Mouse (Mus musculus) forebrain, embryonic 13.5 days (tissue): ENCODE measurements at regions not wholly inside any gene's neighbourhood (a gene's known extent, or its start where the extent isn't known, plus 50 kb on each side); places are given as distances from the start of the nearest gene placed in this dataset.
A peak's percentile ranks its signal among the peaks of the same experiment; 100 is the strongest.

Source experiments
- ATAC-seq: fragments of 200-750 bp; cut with Nextera tagmentation; 2 replicates; pipeline ENCODE4 v1.8.0; 2017
- H3K27ac ChIP-seq: fragments of 300-500 bp; sonication (generic); 2 replicates; pipeline ENCODE4 v1.5.1; 2015; ENCODE audit warnings: inconsistent platforms, mild to moderate bottlenecking, moderate library complexity
- H3K27me3 ChIP-seq: fragments of 300-500 bp; sonication (generic); 2 replicates; pipeline ENCODE4 v1.6.1; 2015; ENCODE audit warnings: mild to moderate bottlenecking, inconsistent platforms
- H3K36me3 ChIP-seq: fragments of 300-500 bp; sonication (generic); 2 replicates; pipeline ENCODE4 v1.6.1; 2015; ENCODE audit warnings: mild to moderate bottlenecking, inconsistent platforms; ENCODE audit not compliant: poor library complexity, severe bottlenecking
- H3K4me1 ChIP-seq: fragments of 300-500 bp; sonication (generic); 2 replicates; pipeline ENCODE4 v1.6.1; 2015; ENCODE audit warnings: inconsistent platforms
- H3K4me2 ChIP-seq: fragments of 300-500 bp; sonication (generic); 2 replicates; pipeline ENCODE4 v1.6.1; 2015; ENCODE audit warnings: inconsistent platforms, mild to moderate bottlenecking, moderate library complexity
- H3K4me3 ChIP-seq: fragments of 300-500 bp; sonication (generic); 2 replicates; pipeline ENCODE4 v1.5.1; 2015; ENCODE audit warnings: mild to moderate bottlenecking, inconsistent platforms
- H3K9ac ChIP-seq: fragments of 300-500 bp; sonication (generic); 2 replicates; pipeline ENCODE4 v1.6.1; 2015; ENCODE audit warnings: mild to moderate bottlenecking, inconsistent platforms
- H3K9me3 ChIP-seq: fragments of 300-500 bp; sonication (generic); replicated peaks from 2 replicates; pipeline ENCODE4 v1.6.1; 2016; ENCODE audit warnings: inconsistent platforms
- WGBS: fragments of 180-500 bp; shearing (Covaris S2); methylation state at CpG from one replicate; pipeline ENCODE4 v1.1.7; 2015; 5-methylcytosine and 5-hydroxymethylcytosine counted together

DNA sequence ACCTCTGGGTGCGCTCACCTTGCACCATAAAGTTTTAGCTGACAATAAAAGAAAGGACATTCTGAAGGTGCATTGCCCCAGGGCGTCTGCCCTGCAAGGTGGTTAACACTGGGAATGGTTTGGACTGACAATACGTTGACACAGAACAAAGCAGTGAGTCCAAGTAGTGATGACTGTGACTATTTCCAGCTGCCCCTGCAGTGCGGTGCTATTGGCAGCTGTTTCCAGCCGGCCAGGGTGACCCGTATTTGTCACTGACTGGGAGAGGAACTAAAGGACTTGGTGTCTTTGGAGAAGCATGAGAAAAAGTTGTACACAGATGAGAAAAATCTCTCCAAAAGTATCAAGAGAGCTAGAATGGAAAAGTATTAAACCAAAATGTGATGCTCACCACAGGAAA is 52.0 kb upstream of the Vtcn1 start:
- Histone ChIP-seq H3K4me2 (no peak overlapping the region), H3K4me1 (peaks cover 4% of the 10 kb centered on the region; the same call in 1 of the 2 replicates), H3K27me3 (no peaks in the 10 kb centered on the region), H3K9me3 (no peaks in the 10 kb centered on the region), H3K36me3 (no peaks in the 10 kb centered on the region), H3K4me3 (no peak overlapping the region), H3K27ac (no peak overlapping the region), H3K9ac (no peak overlapping the region)
- WGBS, result 65% methylated on average over 6 of the region's 6 CpGs
- ATAC-seq, result no peak

DNA sequence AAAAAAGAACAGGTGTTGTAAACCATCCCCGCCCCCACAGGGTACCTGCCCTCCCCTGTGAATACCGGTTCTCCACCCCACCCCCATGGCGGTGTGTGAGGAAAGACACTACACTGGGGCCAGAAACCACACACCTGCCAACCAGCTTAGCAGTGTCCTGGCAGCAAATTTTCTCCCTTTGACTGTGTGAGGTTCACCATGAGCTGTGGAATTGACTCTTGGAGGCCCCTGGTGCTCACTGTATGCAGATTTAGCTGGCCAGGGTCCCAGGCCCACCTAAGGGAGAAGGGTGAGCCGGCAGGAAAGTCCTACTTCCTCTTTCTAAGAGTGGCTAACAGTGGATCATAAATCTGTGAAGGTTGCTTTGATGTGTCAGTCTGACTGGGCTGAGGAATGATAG is 53.9 kb upstream of the Vtcn1 start:
- Histone ChIP-seq H3K27ac (no peak overlapping the region), H3K9me3 (no peaks in the 10 kb centered on the region), H3K9ac (no peak overlapping the region), H3K4me2 (no peak overlapping the region), H3K36me3 (no peaks in the 10 kb centered on the region), H3K27me3 (no peaks in the 10 kb centered on the region), H3K4me1 (peaks cover 5% of the 10 kb centered on the region; the same call in 1 of the 2 replicates), H3K4me3 (no peak overlapping the region)
- WGBS, result 89% methylated on average over 4 of the region's 4 CpGs
- no peak for ATAC-seq

DNA sequence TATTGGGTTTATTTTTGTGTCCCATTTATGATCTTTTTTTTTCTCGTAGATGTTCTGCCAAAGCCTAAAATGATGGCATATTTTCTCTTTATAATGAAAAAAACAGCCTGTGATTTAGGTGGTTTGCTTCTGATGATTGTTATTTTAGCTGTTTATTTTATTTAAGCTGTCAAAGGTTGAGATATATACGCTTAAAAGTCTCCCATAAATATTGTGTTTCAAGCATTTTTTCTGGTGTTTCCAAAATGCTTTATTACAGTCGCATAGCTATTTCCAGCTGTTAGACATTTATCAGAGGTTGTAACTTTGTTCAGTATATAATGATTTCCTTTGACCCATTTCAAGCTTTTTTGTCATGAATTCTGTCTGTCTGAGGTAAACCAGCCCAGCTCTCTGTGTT is 54.4 kb upstream of the Vtcn1 start:
- 93% methylated on average over 3 of the region's 3 CpGs for WGBS
- H3K4me2 ChIP-seq, result no peak overlapping the region

DNA sequence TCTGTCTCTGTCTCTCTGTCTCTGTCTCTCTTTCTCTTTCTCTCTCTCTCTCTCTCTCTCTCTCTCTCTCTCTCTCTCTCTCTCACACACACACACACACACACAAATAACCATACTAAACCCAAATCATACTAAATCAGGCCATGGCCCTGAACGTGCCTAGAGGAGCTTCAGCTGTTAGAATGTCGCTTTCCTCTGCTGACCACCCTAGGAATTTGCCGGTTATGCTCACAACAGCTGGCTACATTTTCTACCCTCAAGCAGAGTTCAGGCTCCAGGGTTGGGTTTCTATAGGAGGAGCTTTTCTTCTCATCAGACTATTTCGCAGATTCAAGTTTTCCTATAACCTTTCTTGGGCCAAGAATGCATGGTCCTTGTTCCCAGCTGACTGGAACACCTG is 56.1 kb upstream of the Vtcn1 start:
- 92% methylated on average over 4 of the region's 4 CpGs for WGBS
- Histone ChIP-seq H3K36me3 (no peaks in the 10 kb centered on the region), H3K9ac (no peak overlapping the region), H3K4me2 (no peak overlapping the region), H3K27me3 (no peaks in the 10 kb centered on the region), H3K4me3 (no peak overlapping the region), H3K4me1 (peaks cover 5% of the 10 kb centered on the region; the same call in 1 of the 2 replicates), H3K27ac (no peak overlapping the region), H3K9me3 (no peaks in the 10 kb centered on the region)
- ATAC-seq, result no peak

More for the DNA sequence above, 54.4 kb upstream of the Vtcn1 start:
- no peaks in the 10 kb centered on the region for H3K27me3 ChIP-seq
- no peak overlapping the region for H3K9ac ChIP-seq
- H3K9me3 ChIP-seq, result no peaks in the 10 kb centered on the region
- no peaks in the 10 kb centered on the region for H3K36me3 ChIP-seq
- H3K4me1 ChIP-seq, result peaks cover 5% of the 10 kb centered on the region; the same call in 1 of the 2 replicates
- no peak overlapping the region for H3K4me3 ChIP-seq
- ATAC-seq, result no peak
- H3K27ac ChIP-seq, result no peak overlapping the region

DNA sequence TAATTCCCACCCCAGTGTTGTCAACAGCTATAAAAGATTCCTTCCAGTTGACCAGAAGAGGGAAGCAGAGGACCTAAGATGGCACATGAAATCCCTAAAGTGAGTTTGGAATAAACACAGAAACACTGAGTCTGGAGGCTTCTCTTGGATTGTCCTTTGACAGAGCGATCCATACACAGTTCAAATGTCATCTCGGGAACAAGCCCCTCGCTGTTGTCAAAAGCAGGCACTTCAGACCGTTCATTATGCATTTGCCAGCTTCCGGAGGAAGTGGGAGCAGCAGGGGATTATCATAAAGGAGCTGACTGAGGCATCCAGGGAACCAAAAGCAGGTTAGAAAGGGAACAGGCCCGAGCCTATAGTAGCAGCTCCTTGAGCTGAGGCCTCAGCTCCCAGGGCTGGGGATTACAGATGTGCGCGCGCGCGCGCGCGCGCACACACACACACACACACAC is 57.1 kb upstream of the Vtcn1 start:
- Histone ChIP-seq H3K4me1 (peaks cover 5% of the 10 kb centered on the region; the same call in 1 of the 2 replicates), H3K4me2 (peak overlapping the region; percentile 22), H3K36me3 (no peaks in the 10 kb centered on the region), H3K9me3 (no peaks in the 10 kb centered on the region), H3K9ac (no peak overlapping the region), H3K4me3 (no peak overlapping the region), H3K27me3 (no peaks in the 10 kb centered on the region), H3K27ac (no peak overlapping the region)
- peak; percentile 66 for ATAC-seq
- WGBS, result 30% methylated on average over 15 of the region's 15 CpGs

DNA sequence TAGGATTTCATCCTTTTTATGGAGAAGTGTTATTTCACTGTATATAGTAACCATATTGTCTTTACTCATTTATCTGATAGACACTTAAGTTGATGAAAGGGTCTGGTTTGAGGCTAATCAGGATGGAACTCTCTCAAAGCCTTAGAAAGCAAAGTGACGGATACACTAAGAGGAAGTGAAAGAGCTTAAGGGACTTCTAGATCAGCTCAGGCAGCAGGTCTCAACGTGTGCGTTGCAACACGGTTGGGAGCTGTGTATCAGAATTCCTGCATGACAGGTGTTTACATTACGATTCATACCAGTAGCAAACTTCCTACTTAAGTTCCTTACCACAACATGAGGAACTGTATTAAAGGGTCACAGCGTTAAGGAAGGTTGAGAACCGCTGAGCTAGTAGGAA is 59.9 kb upstream of the Vtcn1 start:
- no peaks in the 10 kb centered on the region for H3K36me3 ChIP-seq
- H3K27me3 ChIP-seq, result no peaks in the 10 kb centered on the region
- WGBS, result 86% methylated on average over 7 of the region's 7 CpGs
- no peak for ATAC-seq
- H3K27ac ChIP-seq, result no peak overlapping the region
- H3K9ac ChIP-seq, result no peak overlapping the region
- H3K9me3 ChIP-seq, result no peaks in the 10 kb centered on the region
- no peak overlapping the region for H3K4me3 ChIP-seq
- H3K4me1 ChIP-seq, result peaks cover 5% of the 10 kb centered on the region; the same call in 1 of the 2 replicates
- H3K4me2 ChIP-seq, result no peak overlapping the region

DNA sequence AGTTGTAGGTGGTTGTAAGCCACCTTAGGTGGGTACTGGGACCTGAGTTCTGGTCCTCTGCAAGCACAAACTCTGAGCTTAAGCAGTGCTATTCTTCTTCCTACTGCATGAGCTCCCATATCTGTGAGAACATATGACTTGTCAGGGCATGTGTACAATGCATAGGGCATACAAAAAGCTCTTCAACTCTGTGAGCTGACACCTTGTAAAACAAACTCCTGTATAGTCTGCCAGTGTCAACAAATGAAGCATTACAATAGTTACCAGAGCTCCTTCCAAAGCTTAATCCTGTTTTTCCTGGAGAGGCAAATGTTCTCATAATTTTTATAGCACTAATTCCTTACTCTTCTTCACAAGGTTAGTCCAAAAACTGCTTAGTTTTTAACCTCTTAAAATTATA is 62.4 kb upstream of the Vtcn1 start:
- Histone ChIP-seq H3K4me2 (no peak overlapping the region), H3K4me1 (no peaks in the 10 kb centered on the region), H3K9me3 (no peaks in the 10 kb centered on the region), H3K4me3 (no peak overlapping the region), H3K27me3 (no peaks in the 10 kb centered on the region), H3K27ac (no peak overlapping the region), H3K9ac (no peak overlapping the region), H3K36me3 (no peaks in the 10 kb centered on the region)
- ATAC-seq, result no peak

DNA sequence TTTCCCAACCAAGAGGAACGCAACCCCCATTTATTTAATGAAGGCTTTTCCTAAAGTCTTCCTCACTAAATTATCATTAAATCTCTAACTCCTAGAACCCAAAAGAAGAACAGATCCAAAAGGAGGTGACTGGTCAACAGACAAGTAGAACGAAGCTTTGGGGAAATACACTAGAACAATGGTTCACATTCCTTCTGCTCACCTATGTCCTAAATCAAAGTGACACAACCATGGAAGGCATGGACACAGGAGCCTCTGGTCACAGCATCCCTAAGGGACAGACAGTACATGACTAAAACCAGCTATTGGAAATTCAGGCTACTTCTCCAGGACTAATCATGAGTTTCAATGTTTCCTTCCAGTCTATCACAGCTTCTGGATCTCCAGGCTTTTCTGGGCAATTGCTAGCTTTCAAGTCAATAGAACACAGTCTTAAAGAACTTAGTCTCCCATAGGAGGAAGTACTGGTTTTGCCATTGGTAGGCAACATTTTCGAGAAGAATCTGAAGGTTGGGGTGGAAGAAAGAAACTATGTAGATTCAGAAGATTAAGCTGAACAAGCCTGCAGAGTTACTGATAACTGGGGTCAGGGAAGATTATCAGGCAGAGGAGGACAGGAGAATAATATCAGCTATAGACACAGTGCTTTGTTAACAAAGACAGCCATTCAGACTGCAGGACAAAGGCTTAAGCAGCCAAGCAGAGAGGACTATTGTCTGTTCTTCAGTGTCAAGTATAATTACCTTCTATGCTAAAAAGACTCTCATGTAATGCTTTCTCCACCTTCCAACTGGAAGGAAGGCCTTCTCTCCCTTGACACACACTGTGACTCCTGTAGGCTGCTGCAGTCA is 65.9 kb upstream of the Vtcn1 start:
- Histone ChIP-seq H3K4me2 (no peak overlapping the region), H3K4me1 (no peaks in the 10 kb centered on the region), H3K4me3 (no peak overlapping the region), H3K9me3 (no peaks in the 10 kb centered on the region), H3K36me3 (no peaks in the 10 kb centered on the region), H3K27me3 (no peaks in the 10 kb centered on the region), H3K27ac (no peak overlapping the region), H3K9ac (no peak overlapping the region)
- ATAC-seq, result no peak
- WGBS, result 67% methylated on average over 3 of the region's 3 CpGs

DNA sequence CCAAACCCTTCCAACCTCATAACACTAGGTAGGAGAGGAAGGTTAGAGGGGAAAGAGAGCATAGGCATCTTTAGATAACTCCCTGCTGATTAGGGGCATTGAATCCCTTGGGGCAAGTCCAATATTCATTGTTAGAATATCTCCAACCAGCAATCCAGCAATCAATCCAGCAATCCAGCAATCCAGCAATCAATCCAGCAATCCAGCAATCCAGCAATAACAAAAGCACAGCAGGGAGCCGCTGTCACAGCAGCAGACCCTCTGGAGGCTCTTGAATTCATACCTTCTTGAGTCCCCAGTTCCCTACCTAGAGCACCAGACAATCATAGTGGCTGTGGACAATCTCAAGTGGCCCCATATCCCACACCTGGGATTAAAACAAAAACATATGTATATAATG is 69.4 kb upstream of the Man1a2 start:
- no peak overlapping the region for H3K9ac ChIP-seq
- 70% methylated on average over 1 of the region's 1 CpGs for WGBS
- no peak for ATAC-seq

DNA sequence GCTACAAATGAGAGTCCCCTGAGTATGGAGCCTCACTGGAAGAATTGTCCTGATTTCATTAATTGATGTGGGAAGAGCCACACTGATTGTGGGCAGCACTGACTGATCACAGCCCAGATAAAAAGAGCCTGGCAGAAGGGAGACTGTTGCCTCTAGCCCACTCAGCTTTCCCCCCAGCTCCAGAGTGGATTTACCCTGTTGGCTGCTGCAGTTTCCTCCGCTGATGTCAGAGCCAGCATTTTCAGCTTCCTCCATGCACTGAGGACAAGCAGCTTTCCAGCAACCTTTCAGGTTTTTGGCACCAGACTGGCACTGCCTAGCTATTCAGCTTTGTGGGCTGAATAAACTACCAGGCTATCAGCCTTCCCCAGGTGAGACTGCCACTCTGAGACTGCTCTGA is 65.9 kb upstream of the Man1a2 start:
- Histone ChIP-seq H3K4me2 (no peak overlapping the region), H3K4me3 (no peak overlapping the region), H3K9me3 (no peaks in the 10 kb centered on the region), H3K36me3 (no peaks in the 10 kb centered on the region), H3K27ac (no peak overlapping the region), H3K9ac (no peak overlapping the region), H3K27me3 (no peaks in the 10 kb centered on the region), H3K4me1 (0 out of 2 replicates have a peak, but pooled peaks cover 8% of the 10 kb centered on the region)
- 80% methylated on average over 1 of the region's 1 CpGs for WGBS
- ATAC-seq, result no peak

More for the DNA sequence above, 69.4 kb upstream of the Man1a2 start:
- H3K36me3 ChIP-seq, result no peaks in the 10 kb centered on the region
- H3K27me3 ChIP-seq, result no peaks in the 10 kb centered on the region
- H3K9me3 ChIP-seq, result no peaks in the 10 kb centered on the region
- H3K27ac ChIP-seq, result no peak overlapping the region
- H3K4me3 ChIP-seq, result no peak overlapping the region
- H3K4me2 ChIP-seq, result no peak overlapping the region
- H3K4me1 ChIP-seq, result no peaks in the 10 kb centered on the region

DNA sequence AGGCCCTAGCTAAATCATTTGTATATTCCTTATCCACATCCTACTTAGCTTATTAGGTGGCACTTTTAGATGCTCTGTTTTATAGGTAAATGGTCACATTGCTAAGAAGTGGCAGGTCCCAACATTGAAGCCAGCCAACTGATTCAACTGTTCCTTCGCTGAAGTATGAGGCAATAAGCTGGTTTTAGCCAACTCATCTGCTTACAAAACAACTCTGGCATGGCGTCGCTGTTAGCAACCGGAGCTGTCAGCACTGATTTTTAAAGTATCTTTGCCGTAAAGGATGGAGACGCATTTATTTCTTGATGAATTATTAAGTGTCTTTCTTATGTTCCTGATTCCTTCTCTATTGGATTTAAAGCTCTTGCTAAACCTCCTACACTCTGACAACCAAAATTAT is 63.4 kb upstream of the Man1a2 start:
- no peaks in the 10 kb centered on the region for H3K36me3 ChIP-seq
- 0 out of 2 replicates have a peak, but pooled peaks cover 8% of the 10 kb centered on the region for H3K4me1 ChIP-seq
- 90% methylated on average over 6 of the region's 6 CpGs for WGBS
- ATAC-seq, result no peak
- H3K4me3 ChIP-seq, result no peak overlapping the region
- H3K27me3 ChIP-seq, result no peaks in the 10 kb centered on the region
- no peaks in the 10 kb centered on the region for H3K9me3 ChIP-seq
- no peak overlapping the region for H3K9ac ChIP-seq
- H3K4me2 ChIP-seq, result no peak overlapping the region
- no peak overlapping the region for H3K27ac ChIP-seq

DNA sequence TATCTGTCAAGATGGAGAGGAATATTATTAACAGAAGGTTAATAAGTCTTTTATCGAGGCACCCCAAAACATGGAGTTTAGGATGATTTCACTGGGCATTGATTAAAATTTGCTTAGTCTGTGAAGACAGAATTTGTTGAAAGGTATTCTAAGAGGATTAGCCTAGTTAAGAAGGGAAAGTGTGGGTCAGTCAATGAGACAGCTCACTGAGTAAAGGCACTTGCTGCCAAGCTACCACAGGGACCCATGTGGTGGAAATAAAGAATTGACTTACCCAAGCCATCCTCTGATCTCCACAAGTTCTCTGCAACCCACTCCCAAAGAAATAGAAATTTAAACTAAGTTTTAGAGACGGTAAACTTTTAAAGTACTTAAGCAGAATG is 63.0 kb upstream of the Man1a2 start:
- H3K9ac ChIP-seq, result no peak overlapping the region
- no peaks in the 10 kb centered on the region for H3K9me3 ChIP-seq
- no peaks in the 10 kb centered on the region for H3K36me3 ChIP-seq
- WGBS, result 64% methylated on average over 2 of the region's 2 CpGs
- H3K4me3 ChIP-seq, result no peak overlapping the region
- H3K27ac ChIP-seq, result no peak overlapping the region
- ATAC-seq, result no peak
- H3K27me3 ChIP-seq, result no peaks in the 10 kb centered on the region
- no peak overlapping the region for H3K4me2 ChIP-seq
- 0 out of 2 replicates have a peak, but pooled peaks cover 8% of the 10 kb centered on the region for H3K4me1 ChIP-seq
